Mouse (Mus musculus) liver, adult (tissue): ENCODE data around the gene Zbtb9.

ENCODE experiments used
- GATA4 ChIP-seq: IDR thresholded peaks from 2 replicates; pipeline ENCODE4 v1.6.1; 2014; ENCODE audit warnings: mild to moderate bottlenecking, low read length; ENCODE audit not compliant: insufficient replicate concordance

Gene Zbtb9

GRCm38 (mm10) chr17:26985503-26986179 lies 12.7 kb downstream of the Zbtb9 start:
- TF ChIP-seq GATA4: no peak

GRCm38 (mm10) chr17:26990521-26990920 lies 17.6 kb downstream of the Zbtb9 start:
- TF ChIP-seq GATA4: no peak

GRCm38 (mm10) chr17:26994410-26994809 lies 21.4 kb downstream of the Zbtb9 start:
- no peak for TF ChIP-seq GATA4

GRCm38 (mm10) chr17:26995006-26995405 lies 22.0 kb downstream of the Zbtb9 start:
- TF ChIP-seq GATA4: no peak

- no peak for TF ChIP-seq GATA4
These were observed 22.6 kb downstream of the Zbtb9 start for GRCm38 (mm10) chr17:26995562-26995961.

GRCm38 (mm10) chr17:26997661-26998060 lies 24.7 kb downstream of the Zbtb9 start:
- no peak for TF ChIP-seq GATA4

GRCm38 (mm10) chr17:26998283-26998682 lies 25.3 kb downstream of the Zbtb9 start:
- TF ChIP-seq GATA4: no peak

GRCm38 (mm10) chr17:26999996-27000395 lies 27.0 kb downstream of the Zbtb9 start:
- no peak for TF ChIP-seq GATA4

- no peak for TF ChIP-seq GATA4
These were observed 28.2 kb downstream of the Zbtb9 start for GRCm38 (mm10) chr17:27001151-27001550.

GRCm38 (mm10) chr17:27001889-27002288 lies 28.9 kb downstream of the Zbtb9 start:
- TF ChIP-seq GATA4: no peak

GRCm38 (mm10) chr17:27004431-27004830 lies 31.5 kb downstream of the Zbtb9 start:
- no peak for TF ChIP-seq GATA4

GRCm38 (mm10) chr17:27004903-27005485 lies 32.0 kb downstream of the Zbtb9 start:
- TF ChIP-seq GATA4: no peak

GRCm38 (mm10) chr17:27005644-27006043 lies 32.7 kb downstream of the Zbtb9 start:
- TF ChIP-seq GATA4: no peak

- no peak for TF ChIP-seq GATA4
These were observed 35.3 kb downstream of the Zbtb9 start for GRCm38 (mm10) chr17:27008277-27008676.

- TF ChIP-seq GATA4: no peak
These were observed 38.2 kb downstream of the Zbtb9 start for GRCm38 (mm10) chr17:27011167-27011566.

GRCm38 (mm10) chr17:27011998-27012672 lies 39.2 kb downstream of the Zbtb9 start:
- TF ChIP-seq GATA4: no peak
